Mouse (Mus musculus) liver, embryonic 13.5 days (tissue): Measurements from ENCODE around the gene Olfr222. TPM values are rescaled to one million over a fixed set of nuclear protein-coding genes. Genes with fewer than 3 reads are reported as not detected.

Experiments used
- polyA plus RNA-seq: library from polyadenylated mRNA; unstranded; fragments of >200 nt; fragmentation: Nextera tagmentation; extraction: Ambion mirVana; gene quantifications from 2 replicates; pipeline ENCODE4 v1.2.1, GENCODE M21; 2015

The Olfr222 gene
- polyA plus RNA-seq, 1 experiment from 2014 or later: not detected

Other genes starting within 250 kb of the Olfr222 start
- not detected in 2 replicates for gene Prss38, start 200.6 kb downstream of the Olfr222 start, polyA plus RNA-seq
- 5.2 and 5.3 TPM in 2 replicates for gene Jmjd4, start 126.2 kb downstream of the Olfr222 start, polyA plus RNA-seq
- 26.8 and 31.0 TPM in 2 replicates for gene Snap47, start 125.0 kb downstream of the Olfr222 start, polyA plus RNA-seq
- 1.1 and 1.8 TPM in 2 replicates for gene Zfp867, start 103.8 kb downstream of the Olfr222 start, polyA plus RNA-seq
- 4.6 and 5.6 TPM in 2 replicates for gene Zkscan17, start 49.5 kb downstream of the Olfr222 start, polyA plus RNA-seq
- gene Nlrp3, start 34.7 kb downstream of the Olfr222 start, polyA plus RNA-seq: 0.27 and 0.46 TPM in 2 replicates
- gene Olfr223, start 17.1 kb upstream of the Olfr222 start, polyA plus RNA-seq: not detected in 2 replicates
- gene Mprip, start 85.1 kb upstream of the Olfr222 start, polyA plus RNA-seq: 10.7 and 11.8 TPM in 2 replicates
- gene Pld6, start 211.4 kb upstream of the Olfr222 start, polyA plus RNA-seq: 2.8 TPM in 2 replicates
- gene Flcn, start 233.8 kb upstream of the Olfr222 start, polyA plus RNA-seq: 14.0 and 15.6 TPM in 2 replicates